Mouse (Mus musculus) megakaryocyte, embryonic 14.5 days (primary cell): ENCODE measurements around the gene Abhd2.

Experiments
- FLI1 ChIP-seq: IDR thresholded peaks from 2 replicates; pipeline ENCODE4 v1.6.1; 2012; ENCODE audit warnings: low read length, inconsistent platforms, mixed read lengths
- GATA1 ChIP-seq: IDR thresholded peaks from 3 replicates; pipeline ENCODE4 v1.6.1; 2012; ENCODE audit warnings: mixed read lengths, low read length, inconsistent platforms, borderline replicate concordance

- TF ChIP-seq GATA1 = no peak
- no peak for TF ChIP-seq FLI1
These were observed 26.8 kb upstream of the Abhd2 start for GRCm38 (mm10) chr7:79246039-79246670.
